Mouse (Mus musculus) forebrain, embryonic 10.5 days (tissue): Measurements from ENCODE around the gene Fam19a2. TPM values are rescaled to one million over a fixed set of nuclear protein-coding genes. Genes with fewer than 3 reads are reported as not detected.

Source experiments
- DNase-seq: peaks from one replicate; pipeline ENCODE4 v3.0.0-alpha.2; 2017; ENCODE audit warnings: low spot score; ENCODE audit errors: extremely low spot score
- H3K27ac ChIP-seq: fragments of 300-500 bp; sonication (generic); 2 replicates; pipeline ENCODE4 v1.5.1; 2016; ENCODE audit warnings: mild to moderate bottlenecking
- H3K27me3 ChIP-seq: fragments of 300-500 bp; sonication (generic); 2 replicates; pipeline ENCODE4 v1.6.1; 2016; ENCODE audit warnings: mild to moderate bottlenecking; ENCODE audit not compliant: poor library complexity, severe bottlenecking
- H3K36me3 ChIP-seq: fragments of 300-500 bp; sonication (generic); replicated peaks from 2 replicates; pipeline ENCODE4 v1.6.1; 2016; ENCODE audit warnings: mild to moderate bottlenecking, moderate library complexity
- H3K4me1 ChIP-seq: fragments of 300-500 bp; sonication (generic); 2 replicates; pipeline ENCODE4 v1.6.1; 2016
- H3K4me3 ChIP-seq: fragments of 300-500 bp; sonication (generic); 2 replicates; pipeline ENCODE4 v1.5.1; 2016; ENCODE audit warnings: mild to moderate bottlenecking, moderate library complexity
- H3K9me3 ChIP-seq: fragments of 300-500 bp; sonication (generic); 2 replicates; pipeline ENCODE4 v1.6.1; 2016; ENCODE audit warnings: mild to moderate bottlenecking, moderate library complexity
- WGBS: fragments of 180-500 bp; shearing (Covaris S2); methylation state at CpG from one replicate; pipeline ENCODE4 v1.1.7; 2016; 5-methylcytosine and 5-hydroxymethylcytosine counted together
- polyA plus RNA-seq: library from polyadenylated mRNA; unstranded; fragments of >200 nt; fragmentation: Nextera tagmentation; extraction: Ambion mirVana; gene quantifications from 2 replicates; pipeline ENCODE4 v1.2.1, GENCODE M21; 2016

Gene Fam19a2
- 1.7 and 2.2 TPM in 2 replicates for polyA plus RNA-seq

DNA sequence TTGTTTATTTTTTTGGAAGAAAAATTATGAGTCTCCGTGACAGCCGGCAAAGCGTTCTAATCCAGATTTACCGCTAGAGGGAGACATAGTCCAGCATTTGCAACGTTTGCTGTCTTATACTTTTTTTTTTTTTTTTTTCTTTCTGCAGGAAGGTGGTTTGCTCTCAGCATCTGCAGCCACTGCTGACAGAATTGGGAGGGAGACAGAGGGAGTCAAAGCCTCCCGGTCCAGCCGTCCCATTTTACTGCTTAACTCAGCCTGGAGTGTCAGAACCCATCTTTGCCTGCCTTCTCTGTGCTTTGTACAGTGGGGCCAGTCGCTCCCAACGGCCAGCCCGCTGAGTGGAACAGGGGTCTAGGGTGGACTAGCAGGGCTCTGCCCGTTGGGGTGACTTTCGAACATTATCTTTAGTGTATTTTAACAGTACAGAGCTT lies at the start of gene Fam19a2:
Fam19a2 (plus strand) TSS at position 121 of the 434 bp plus-strand sequence.
- 1% methylated on average over 12 of the region's 12 CpGs for WGBS

DNA sequence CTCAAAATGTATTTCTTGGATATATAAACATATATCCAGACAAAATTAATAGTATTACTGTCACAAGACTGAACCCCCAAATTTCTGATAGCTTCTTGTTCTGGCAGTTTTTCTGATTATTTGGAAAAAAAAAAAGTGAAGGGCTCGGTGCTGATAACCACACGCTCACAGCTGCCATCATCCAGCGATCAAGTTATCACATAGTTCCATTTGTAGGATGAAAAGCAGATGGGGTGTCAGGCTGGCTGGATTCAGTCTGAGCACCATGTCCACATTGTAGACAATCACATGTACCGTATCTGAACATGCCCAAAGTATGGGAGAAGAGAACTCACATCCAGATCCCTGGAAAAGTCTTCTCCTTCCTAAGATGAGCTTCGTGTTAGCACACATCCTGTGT lies 41.0 kb upstream of the Fam19a2 start:
- no peaks in the 10 kb centered on the region for H3K36me3 ChIP-seq
- WGBS, result 95% methylated on average over 5 of the region's 5 CpGs

More for the DNA sequence above, at the start of gene Fam19a2:
- H3K27ac ChIP-seq, result peak within 1 kb of the TSS; percentile 75
- peak within 1 kb of the TSS; percentile 64 for H3K4me3 ChIP-seq
- peaks cover 24% of the 10 kb centered on the region for H3K4me1 ChIP-seq
- no peaks in the 10 kb centered on the region for H3K9me3 ChIP-seq
- peaks cover 43% of the 10 kb centered on the region for H3K27me3 ChIP-seq
- peak; percentile 59 for DNase-seq
- no peaks in the 10 kb centered on the region for H3K36me3 ChIP-seq

DNA sequence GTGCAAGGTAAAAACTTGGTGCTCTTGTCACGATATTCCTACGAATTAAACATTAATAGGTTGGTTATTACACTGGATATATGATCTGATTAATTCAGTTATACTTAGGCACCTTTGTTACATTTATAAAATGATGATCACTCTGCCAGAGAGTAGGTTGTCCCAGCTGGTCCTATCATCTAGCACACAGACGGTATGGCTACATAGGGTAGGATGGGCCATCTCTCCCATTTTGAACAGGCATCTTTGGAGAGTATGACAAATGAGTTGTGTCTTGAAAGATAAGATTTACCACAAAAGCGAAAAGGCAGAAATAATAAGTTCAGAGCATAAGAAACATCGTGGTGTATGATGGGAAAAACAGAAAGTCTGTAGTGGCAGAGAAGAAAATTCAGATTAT lies 34.4 kb upstream of the Fam19a2 start:
- H3K4me3 ChIP-seq, result no peak overlapping the region
- H3K27me3 ChIP-seq, result no peaks in the 10 kb centered on the region
- H3K27ac ChIP-seq, result no peak overlapping the region
- H3K4me1 ChIP-seq, result no peaks in the 10 kb centered on the region
- no peak for DNase-seq
- WGBS, result 91% methylated on average over 5 of the region's 5 CpGs
- no peaks in the 10 kb centered on the region for H3K9me3 ChIP-seq
- H3K36me3 ChIP-seq, result no peaks in the 10 kb centered on the region

More for the DNA sequence above, 41.0 kb upstream of the Fam19a2 start:
- Histone ChIP-seq H3K27me3 (no peaks in the 10 kb centered on the region), H3K9me3 (no peaks in the 10 kb centered on the region), H3K4me3 (no peak overlapping the region), H3K27ac (no peak overlapping the region), H3K4me1 (no peaks in the 10 kb centered on the region)
- no peak for DNase-seq

DNA sequence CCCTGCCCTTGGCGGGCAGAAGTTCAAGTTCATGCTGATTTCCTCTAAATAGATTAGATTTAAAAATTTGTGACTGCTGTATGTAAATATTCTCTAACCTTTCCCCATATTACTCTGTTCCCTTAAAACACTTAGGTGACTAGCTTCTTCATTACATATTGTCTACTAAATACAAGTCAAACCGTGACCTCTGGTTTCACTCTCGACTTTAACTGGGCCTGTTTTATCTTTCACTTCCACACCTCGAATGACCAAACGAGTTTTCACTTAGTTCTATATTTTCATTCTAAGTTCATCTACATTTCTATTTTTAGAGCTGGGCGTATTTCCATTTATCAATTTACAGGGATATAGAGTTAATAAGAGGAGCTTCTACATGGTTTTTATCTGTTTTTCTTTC lies 15.7 kb upstream of the Fam19a2 start:
- H3K27ac ChIP-seq, result no peak overlapping the region
- H3K27me3 ChIP-seq, result 0 out of 2 replicates have a peak, but pooled peaks cover 5% of the 10 kb centered on the region
- H3K4me3 ChIP-seq, result no peak overlapping the region
- H3K4me1 ChIP-seq, result peaks cover 7% of the 10 kb centered on the region; the same call in 1 of the 2 replicates
- no peaks in the 10 kb centered on the region for H3K36me3 ChIP-seq
- 92% methylated on average over 6 of the region's 6 CpGs for WGBS
- DNase-seq, result no peak
- no peaks in the 10 kb centered on the region for H3K9me3 ChIP-seq

DNA sequence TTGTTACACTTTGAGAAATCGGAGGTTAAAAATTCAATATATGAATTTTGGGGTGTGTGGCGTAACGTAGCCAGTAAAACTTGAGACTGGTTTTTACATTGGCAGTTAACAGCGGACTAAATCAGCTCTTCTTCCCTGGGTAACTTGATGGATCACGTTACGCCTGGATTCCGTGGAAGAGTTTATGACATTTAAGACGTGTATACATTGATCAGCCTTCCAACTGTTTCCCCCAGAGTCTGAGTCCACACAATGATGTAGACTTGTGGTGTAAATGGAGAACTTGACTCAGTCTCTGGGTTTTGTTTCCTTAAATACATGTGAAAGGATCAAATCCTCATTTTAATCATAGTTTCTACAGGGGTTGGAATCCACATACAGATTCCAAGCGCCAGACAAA lies 11.9 kb upstream of the Fam19a2 start:
- DNase-seq, result no peak
- 91% methylated on average over 9 of the region's 9 CpGs for WGBS
- H3K27me3 ChIP-seq, result 0 out of 2 replicates have a peak, but pooled peaks cover 5% of the 10 kb centered on the region

DNA sequence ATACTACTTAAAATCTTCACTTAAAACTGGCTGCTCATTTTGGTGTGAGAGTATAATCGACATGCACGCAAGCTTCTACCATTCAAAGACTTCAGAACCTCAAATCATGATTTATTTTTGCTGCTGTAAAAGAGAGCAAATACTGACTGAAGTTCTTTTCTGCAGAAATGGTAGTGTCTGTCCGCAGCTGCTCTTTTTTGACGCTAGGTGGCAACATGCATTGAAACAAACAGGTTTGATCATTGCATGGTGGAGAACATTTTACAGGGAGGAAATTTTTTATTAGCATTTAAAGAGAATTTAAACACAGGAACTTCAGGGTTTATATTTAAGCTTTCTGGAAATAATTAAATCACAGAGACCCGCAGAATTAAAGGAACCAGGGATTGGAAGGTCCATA lies 9.5 kb upstream of the Fam19a2 start:
- no peaks in the 10 kb centered on the region for H3K9me3 ChIP-seq
- no peak overlapping the region for H3K4me3 ChIP-seq
- WGBS, result 38% methylated on average over 5 of the region's 5 CpGs
- H3K27ac ChIP-seq, result no peak overlapping the region
- no peaks in the 10 kb centered on the region for H3K36me3 ChIP-seq
- no peak for DNase-seq
- 0 out of 2 replicates have a peak, but pooled peaks cover 3% of the 10 kb centered on the region for H3K27me3 ChIP-seq
- peaks cover 7% of the 10 kb centered on the region; the same call in 1 of the 2 replicates for H3K4me1 ChIP-seq

More for the DNA sequence above, 11.9 kb upstream of the Fam19a2 start:
- Histone ChIP-seq H3K4me1 (peaks cover 7% of the 10 kb centered on the region; the same call in 1 of the 2 replicates), H3K9me3 (no peaks in the 10 kb centered on the region), H3K27ac (no peak overlapping the region), H3K4me3 (no peak overlapping the region), H3K36me3 (no peaks in the 10 kb centered on the region)

DNA sequence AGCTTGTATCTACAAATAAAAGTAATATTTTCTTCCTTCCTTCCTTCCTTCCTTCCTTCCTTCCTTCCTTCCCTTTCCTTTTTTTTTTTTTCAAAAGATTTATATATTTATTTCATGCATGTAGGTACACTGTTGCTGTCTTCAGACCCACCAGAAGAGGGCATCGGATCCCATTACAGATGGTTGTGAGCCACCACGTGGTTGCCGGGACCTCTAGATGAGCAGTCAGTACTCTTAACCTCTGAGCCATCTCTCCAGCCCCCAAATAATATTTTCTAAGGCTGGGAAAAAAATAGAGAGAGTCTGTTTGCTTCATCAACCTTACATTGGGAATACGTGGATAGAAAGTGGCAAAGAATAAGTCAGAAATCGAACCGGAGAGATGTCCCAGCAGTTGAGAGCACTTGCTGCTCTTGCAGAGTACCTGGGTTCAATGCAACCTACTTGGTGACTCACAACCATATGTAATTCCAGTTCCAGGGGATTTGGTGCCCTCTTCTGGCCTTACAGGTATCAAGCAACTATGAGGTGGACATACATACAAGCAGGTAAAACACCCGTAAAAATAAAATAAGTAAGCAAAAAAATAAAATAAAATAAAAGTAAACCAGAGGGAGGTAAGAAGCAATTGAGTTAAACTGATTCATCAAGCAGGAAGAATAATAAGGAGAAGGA lies 8.0 kb upstream of the Fam19a2 start:
- Histone ChIP-seq H3K27me3 (0 out of 2 replicates have a peak, but pooled peaks cover 4% of the 10 kb centered on the region), H3K4me3 (no peak overlapping the region), H3K9me3 (no peaks in the 10 kb centered on the region), H3K4me1 (no peaks in the 10 kb centered on the region), H3K36me3 (no peaks in the 10 kb centered on the region), H3K27ac (no peak overlapping the region)
- 80% methylated on average over 7 of the region's 7 CpGs for WGBS
- no peak for DNase-seq

DNA sequence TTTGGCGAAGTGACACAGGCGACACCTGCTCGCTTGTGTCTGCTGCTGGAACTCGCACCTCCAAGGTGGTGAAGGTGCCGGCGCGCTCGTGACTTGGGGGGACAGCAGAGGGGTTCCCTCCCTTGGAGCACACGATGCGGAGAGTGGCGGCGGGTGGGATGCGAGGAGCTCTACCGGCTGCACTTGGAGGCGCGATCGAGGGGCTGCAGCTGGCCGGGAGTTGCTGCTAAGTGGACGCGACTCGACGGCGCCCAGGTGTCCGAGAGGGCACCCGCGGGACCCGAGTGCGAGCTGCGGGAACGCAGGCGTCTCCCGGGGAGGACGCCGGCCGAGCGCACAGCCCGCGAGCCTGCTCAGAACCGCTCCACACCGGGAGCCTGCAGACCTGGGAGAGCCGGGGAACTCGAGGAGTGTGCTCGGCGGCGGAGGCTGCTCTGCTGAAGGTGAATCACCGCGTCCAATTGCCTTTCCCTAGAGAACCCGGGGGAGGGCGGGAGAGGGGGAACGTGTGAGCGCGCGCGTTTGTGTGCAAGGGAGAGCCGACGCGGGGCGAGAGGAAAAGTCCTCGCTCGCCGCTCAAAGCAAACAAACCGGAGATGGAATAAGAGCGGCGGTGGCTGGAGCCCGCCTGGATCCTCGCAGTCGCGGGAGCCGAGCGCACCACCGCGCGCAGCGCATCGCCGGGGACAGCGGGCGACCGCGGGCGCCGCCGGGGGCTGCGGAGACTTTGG lies 830 bp downstream of the Fam19a2 start:
- no peaks in the 10 kb centered on the region for H3K9me3 ChIP-seq
- H3K4me3 ChIP-seq, result peak overlapping the region; percentile 64
- H3K27ac ChIP-seq, result peak overlapping the region; percentile 75
- peaks cover 43% of the 10 kb centered on the region for H3K27me3 ChIP-seq
- no peaks in the 10 kb centered on the region for H3K36me3 ChIP-seq
- WGBS, result under 1% methylated on average over 83 of the region's 84 CpGs
- peak; percentile 65 for DNase-seq
- H3K4me1 ChIP-seq, result peaks cover 24% of the 10 kb centered on the region

DNA sequence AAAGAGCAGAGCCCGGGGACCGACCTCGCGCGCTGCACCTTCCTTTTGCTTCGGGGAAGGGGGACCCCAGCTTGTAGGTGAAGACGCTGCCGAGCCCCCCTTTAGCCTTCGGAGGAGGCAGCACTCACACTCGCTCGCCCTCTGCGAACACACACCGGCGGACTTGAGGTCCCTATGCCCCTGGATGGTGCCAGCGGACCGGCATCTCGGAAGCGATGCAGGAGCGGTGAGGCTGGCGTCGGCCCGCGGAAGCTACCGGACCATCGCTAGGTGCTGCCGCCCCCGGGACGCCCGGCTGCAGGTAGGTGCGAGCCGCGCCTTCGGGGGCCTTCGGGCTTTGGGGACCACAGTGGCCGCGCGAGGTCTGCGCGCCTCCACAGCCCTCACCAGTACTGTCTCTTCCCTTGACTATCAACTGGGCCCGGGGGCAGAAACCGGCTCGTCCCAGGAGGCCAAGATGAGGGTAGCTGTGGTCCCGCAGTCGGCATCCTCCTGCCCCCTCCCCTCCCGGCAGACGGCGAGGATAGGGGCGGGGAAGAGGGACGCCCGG lies 1.5 kb downstream of the Fam19a2 start:
- H3K36me3 ChIP-seq, result no peaks in the 10 kb centered on the region
- peak overlapping the region; percentile 75 for H3K27ac ChIP-seq
- H3K9me3 ChIP-seq, result no peaks in the 10 kb centered on the region
- peak; percentile 34 for DNase-seq
- peak overlapping the region; percentile 64 for H3K4me3 ChIP-seq
- under 1% methylated on average over 50 of the region's 50 CpGs for WGBS
- H3K27me3 ChIP-seq, result peaks cover 43% of the 10 kb centered on the region
- H3K4me1 ChIP-seq, result peaks cover 24% of the 10 kb centered on the region

DNA sequence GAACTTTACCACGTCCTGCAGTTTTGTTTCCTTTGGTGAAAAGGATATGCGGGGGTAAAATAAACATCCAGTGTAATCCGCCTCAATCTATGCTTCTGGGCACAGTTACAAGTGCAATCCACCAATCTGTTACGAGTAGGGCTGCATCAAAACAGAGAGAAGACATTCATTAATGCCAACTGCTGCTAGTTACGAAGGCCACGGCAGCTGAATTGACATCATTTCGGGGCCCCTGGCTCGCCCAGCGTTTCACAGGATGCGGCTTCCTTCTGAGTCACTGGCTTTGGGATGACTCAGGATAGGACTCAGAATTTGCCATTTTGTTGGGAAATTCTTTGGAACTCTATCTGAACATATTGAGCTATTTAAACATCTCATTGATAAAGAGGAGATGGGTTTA lies 4.8 kb downstream of the Fam19a2 start:
- no peaks in the 10 kb centered on the region for H3K9me3 ChIP-seq
- DNase-seq, result no peak
- WGBS, result 83% methylated on average over 10 of the region's 10 CpGs
- no peak overlapping the region for H3K27ac ChIP-seq
- H3K36me3 ChIP-seq, result no peaks in the 10 kb centered on the region
- peaks cover 24% of the 10 kb centered on the region for H3K4me1 ChIP-seq
- H3K27me3 ChIP-seq, result peaks cover 38% of the 10 kb centered on the region
- H3K4me3 ChIP-seq, result no peak overlapping the region

DNA sequence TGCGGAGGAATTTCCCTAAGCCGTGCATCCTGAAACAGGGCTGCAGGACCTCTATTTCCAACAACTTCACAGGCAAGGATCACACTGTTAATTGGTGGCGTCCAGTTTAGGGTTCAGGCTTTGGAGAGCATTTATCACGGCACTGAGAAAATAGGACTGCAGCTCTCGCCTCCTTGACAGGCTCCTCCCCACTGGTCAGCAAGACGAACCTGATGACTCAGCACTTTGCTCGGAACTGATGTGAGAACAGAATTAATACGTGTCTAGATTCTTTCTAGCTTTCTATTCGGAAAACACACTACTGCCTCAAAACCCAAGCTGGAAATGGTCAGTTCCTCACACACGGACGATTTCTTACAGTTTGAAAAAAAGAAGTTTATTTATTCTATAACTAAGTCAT lies 10.8 kb downstream of the Fam19a2 start:
- Histone ChIP-seq H3K4me3 (no peak overlapping the region), H3K27ac (no peak overlapping the region), H3K36me3 (no peaks in the 10 kb centered on the region), H3K4me1 (no peaks in the 10 kb centered on the region), H3K27me3 (no peaks in the 10 kb centered on the region), H3K9me3 (no peaks in the 10 kb centered on the region)
- WGBS, result 85% methylated on average over 11 of the region's 11 CpGs
- no peak for DNase-seq

DNA sequence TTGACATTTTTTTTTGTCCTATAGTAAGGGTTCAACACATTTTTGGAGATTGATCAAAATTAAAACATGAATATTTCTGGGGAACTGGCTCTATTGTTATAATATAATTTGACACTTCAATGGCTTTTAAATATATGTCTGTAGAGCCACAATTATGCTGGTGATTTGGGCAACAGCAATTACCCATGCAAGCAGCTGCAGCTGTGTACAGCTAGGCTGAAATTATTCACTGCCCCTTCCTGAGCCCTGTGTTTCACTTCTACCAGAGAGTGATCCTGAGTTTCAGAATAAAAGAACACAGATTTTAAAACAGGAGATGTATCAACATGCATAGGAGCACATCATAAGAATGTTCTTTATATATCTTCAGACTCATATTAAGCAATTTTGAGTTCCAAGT lies 43.5 kb downstream of the Fam19a2 start:
- DNase-seq, result no peak
- Histone ChIP-seq H3K36me3 (no peaks in the 10 kb centered on the region), H3K9me3 (no peaks in the 10 kb centered on the region), H3K27me3 (no peaks in the 10 kb centered on the region), H3K27ac (no peak overlapping the region), H3K4me1 (no peaks in the 10 kb centered on the region), H3K4me3 (no peak overlapping the region)

DNA sequence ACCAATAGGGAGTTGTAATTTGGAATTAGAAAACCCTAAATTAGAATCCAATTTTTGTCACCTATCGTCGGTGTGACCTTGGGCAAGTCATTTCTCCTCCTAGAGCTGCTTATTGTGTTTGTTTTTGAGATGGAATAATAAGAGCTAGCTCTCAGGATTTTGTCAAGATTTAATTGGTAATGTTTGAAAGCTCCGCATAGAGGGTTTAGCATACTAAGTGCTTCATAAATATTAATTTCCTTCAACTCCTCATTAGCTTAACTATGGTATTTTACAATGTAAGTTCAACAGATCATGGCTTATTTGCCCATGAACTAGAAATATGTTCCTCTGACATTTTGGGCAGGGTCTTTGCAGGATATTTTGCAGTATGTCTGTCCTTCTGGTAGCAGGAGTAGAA lies 62.5 kb downstream of the Fam19a2 start:
- no peak for DNase-seq
- no peak overlapping the region for H3K27ac ChIP-seq
- H3K4me3 ChIP-seq, result no peak overlapping the region
- no peaks in the 10 kb centered on the region for H3K36me3 ChIP-seq
- H3K27me3 ChIP-seq, result no peaks in the 10 kb centered on the region
- H3K9me3 ChIP-seq, result no peaks in the 10 kb centered on the region
- 85% methylated on average over 3 of the region's 3 CpGs for WGBS
- H3K4me1 ChIP-seq, result 0 out of 2 replicates have a peak, but pooled peaks cover 5% of the 10 kb centered on the region
